Mouse (Mus musculus): Measurements from ENCODE around the gene Cdhr2.

Cdhr2 gene

GRCm38 (mm10) chr13:54701243-54701642 lies at the start of gene Cdhr2:
TSS of gene Cdhr2 (plus strand) at chr13:54701461.
- DNase-seq: no peak

DNA sequence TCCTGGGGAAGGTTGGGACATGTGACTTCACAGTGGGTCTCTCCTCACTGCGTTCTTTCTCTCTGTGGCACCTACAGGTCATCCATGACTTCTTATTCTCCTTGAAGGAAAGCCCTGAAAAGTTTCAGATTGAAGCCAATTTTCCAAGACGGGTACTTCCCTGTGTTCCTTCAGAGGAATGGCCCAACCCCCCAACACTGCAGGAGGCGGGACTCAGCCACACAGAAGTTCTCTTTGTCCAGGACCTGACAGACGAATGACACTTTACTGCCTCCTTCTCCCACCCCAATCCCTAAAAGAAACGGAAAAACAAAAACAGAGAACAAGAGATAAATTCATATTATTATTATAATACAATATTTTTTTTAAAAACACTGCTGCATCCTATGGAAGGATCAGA lies 40.4 kb upstream of the Cdhr2 start:
- no peak for DNase-seq

- DNase-seq: no peak
Observed at GRCm38 (mm10) chr13:54661358-54661757, 39.9 kb upstream of the Cdhr2 start.

DNA sequence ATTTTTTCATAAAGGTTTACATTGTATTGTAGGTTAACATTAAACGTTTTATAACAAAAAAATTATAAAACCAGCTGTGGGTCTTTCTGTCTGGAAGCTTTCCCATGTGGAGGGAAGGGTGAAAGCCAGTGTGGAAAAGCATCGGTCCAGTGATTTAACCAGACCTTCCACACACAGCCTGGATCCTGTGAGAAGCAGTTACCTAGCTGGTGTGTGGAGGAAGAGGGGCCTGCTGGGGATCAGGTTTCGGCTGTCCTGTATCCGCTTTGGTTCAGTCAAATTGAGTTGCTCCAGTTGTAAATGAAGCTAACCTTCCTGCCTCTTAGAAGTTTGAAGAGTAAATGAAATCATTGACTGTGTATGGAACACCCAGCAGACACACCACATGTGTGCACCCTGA lies 37.3 kb upstream of the Cdhr2 start:
- no peak for DNase-seq

DNA sequence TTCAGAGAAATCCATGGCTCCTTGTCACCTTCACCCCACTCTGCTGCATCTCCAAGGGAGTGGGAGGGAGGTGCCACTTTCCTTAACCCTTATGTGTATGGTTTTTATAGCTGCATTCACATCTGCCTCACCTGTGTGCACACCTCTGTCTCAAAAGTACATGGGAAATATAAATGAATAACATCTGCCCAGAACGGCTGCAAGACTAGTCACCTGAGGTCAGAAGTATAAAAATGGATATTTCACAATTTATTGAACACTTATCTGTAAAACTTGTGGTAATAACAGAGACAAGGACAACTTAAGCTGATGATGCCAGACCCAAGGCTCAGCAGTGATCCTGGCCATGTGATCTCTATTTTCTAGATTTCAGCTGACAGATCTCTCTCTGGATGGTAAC lies 36.8 kb upstream of the Cdhr2 start:
- no peak for DNase-seq

DNA sequence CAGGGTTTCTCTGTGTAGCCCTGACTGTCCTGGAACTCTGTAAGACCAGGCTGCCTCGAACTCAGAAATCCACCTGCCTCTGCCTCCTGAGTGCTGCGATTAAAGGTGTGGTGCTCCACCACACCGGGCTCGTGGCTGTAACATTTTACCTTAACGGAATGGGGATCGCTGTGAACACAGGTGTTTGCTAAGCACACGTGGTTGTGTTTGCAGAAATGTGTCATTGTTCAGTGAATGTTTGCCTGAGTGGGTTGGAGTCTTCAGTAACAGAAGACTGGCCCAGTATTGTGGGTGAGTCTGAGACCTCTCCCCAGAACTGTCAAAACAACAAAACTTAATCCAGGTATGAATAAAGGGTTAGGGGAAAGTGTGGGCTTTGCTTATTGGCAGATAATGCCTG lies 36.2 kb upstream of the Cdhr2 start:
- no peak for DNase-seq

GRCm38 (mm10) chr13:54670491-54670890 lies 30.8 kb upstream of the Cdhr2 start:
- DNase-seq: no peak

GRCm38 (mm10) chr13:54675895-54676590 lies 25.2 kb upstream of the Cdhr2 start:
- no peak for DNase-seq

DNA sequence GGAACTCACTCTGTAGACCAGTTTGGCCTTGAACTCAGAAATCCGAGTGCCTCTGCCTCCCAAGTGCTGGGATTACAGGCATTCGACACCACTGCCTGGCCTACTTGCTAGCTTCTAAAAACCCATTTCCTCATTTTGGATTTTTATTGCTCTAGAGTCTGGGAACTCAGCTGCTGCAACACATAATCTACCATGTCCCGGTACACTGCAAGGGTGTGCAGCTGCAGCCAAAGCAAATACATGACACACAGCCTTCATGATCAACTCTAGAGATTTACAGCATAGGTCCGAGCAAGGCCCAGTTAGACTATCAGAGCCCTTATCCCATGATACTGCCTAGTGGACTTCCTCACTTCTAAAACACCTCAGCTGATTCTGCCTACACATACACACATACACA lies 23.0 kb upstream of the Cdhr2 start:
- DNase-seq: no peak

- DNase-seq: no peak
Observed at GRCm38 (mm10) chr13:54680184-54680853, 20.9 kb upstream of the Cdhr2 start.

GRCm38 (mm10) chr13:54681291-54681690 lies 20.0 kb upstream of the Cdhr2 start:
- DNase-seq: no peak

DNA sequence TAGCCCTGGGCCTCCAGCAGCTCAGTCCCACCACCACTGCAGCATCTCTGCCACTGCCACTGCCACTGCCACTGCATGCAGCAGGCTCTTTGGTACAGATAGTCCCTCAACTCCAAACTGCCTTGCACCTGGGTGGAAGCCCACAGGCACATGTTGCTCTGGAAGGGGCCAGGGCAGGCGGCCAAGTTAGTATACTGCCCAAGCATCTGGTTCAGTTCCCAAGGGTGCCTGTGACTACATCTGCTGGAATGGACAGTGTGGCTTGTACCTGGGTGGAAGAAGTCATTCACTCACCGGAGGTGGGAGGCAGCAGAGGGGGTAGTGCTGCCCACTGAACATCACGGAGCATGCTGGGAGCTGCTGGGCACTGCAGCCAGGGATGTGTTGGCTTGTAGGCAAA lies 18.0 kb upstream of the Cdhr2 start:
- peak; percentile 38 for DNase-seq

DNA sequence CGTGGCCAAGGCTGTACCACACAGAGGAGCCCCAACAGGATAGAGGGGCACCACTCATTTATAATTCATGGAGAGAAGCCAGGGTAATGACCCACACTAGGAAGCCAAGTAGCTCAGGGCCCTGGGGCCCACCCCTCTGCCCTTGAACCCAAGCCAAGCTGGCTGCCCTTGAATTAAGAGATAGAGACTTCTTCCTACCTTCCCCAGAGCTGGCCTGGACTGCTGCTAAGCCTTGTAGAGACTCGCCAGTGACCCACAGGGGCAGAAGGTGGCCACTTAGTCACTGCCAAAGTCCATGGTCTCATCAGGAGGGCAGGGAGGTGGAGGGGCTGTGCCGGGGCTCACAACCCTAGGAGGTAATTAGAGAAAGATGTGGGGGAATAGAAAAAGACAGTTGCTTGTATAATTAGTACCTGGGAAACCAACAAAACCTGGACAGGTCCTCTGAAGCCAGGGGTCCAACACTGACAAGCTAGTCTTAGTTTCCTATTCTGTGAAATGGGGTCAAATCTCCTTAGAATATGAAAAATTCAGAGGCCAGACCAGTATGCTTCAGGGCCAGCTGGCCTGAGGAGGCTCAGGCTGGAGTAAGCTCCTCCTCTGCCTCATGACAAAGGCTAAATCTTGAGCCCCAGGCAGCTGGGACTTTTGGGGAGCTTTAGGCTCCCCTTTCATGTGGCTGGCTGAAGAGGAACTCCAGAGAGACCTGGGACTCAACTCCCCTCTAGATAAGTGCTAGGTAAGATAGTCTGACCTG lies 16.9 kb upstream of the Cdhr2 start:
- peak; percentile 55 for DNase-seq

GRCm38 (mm10) chr13:54685174-54685573 lies 16.1 kb upstream of the Cdhr2 start:
- peak; percentile 64 for DNase-seq

DNA sequence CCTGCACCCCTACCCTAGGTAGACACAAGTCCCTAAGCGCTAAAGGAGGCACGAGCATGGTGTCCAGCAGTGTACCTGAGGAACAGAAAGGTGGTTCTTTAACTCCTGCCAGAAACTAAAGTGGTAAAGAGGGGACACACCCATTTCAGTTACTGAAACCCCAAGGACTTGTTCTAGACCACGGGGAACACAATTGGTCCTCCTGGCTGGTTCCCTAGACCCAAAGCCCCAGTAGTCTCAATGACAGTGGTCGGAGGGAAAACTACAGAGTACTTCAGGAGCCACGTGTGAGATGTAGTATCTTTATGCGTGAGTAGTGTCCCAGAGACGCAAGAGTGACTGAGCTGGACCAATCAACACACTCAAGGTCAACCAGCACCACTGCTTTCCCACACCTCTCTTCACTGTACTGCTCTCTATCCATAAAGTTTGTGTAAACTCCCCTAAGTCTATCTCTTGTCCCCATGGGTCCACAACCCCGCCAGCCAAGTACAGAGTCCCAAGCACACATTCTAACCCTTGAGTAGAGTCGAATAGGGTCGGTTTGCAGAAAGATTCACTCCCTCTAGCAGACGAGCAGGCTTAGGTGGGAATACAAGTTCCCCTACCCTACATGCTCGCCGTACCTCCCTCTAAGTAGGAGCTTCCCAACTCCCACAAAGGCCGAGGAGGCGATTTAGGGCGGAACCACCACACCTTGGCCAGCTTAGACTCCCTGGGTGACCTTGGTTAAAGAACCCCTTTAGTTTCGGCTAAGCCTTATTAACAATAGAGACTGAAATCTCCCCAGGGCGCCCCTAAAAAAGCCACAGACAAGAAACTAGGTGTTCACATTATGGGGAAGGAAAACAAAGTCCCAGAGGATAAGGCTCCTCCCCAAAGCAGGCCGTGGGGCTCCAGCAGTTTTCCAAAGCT lies 14.9 kb upstream of the Cdhr2 start:
- DNase-seq: peak; percentile 62

DNA sequence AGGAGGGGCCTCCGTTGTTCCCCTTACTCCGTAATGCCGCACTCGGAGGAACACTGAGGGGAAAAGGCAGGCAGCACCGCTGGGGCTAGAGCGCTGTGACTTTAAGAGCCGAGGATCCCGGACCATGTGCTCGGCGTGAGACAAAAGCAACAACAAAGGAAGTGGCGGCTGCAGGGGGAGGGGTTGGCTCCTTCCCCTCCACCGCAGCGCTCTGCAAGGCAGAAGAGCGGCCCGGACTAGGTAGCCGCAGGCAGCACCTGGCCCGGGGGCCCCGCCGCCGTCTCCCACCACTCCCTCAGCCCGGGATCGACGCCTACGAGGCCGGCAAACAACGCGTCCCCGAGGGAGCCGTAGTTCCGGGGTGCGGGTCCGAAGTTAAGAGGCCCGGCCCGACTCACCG lies 14.2 kb upstream of the Cdhr2 start:
- no peak for DNase-seq

DNA sequence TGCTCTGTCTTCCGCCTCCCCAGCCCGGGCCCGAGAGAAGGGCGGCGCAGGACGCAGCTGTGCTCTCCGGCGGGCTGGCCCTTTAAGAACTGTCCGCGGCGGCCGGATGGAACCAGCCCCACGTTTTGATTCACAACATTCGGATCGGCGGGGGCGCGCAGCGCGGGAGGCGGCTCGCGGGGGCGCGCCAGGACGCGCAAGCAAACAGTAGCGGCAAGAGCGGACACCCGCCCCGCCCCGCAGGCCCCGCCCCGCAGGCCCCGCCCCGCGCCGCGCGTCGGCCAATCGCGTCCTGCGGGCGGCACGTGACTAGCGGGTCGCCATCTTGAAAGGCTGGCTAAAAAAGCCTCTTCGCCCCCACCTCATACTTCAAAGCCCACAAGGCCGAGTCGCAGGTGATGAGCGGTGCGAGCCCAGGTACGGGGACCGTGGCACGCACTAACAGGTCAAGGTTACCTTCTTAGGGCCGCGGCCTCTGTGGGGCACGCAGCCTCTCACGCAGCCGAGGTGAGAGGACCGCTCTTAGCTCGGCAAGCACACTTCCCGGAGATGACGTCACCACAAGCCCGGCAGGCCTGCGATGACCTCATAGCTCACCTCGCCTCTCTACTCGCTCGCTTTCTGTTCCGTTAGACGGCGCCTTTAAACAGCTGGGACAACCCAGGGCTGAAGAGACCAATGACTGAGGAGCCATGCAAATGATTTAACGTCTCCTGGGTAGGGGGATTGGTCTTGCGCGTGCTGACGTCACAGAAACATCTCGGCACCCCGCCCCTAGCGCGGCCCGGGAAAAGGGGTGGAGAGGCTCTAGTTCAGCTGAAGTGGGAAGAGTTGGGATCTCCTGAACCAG lies 13.5 kb upstream of the Cdhr2 start:
- DNase-seq: peak; percentile 98

DNA sequence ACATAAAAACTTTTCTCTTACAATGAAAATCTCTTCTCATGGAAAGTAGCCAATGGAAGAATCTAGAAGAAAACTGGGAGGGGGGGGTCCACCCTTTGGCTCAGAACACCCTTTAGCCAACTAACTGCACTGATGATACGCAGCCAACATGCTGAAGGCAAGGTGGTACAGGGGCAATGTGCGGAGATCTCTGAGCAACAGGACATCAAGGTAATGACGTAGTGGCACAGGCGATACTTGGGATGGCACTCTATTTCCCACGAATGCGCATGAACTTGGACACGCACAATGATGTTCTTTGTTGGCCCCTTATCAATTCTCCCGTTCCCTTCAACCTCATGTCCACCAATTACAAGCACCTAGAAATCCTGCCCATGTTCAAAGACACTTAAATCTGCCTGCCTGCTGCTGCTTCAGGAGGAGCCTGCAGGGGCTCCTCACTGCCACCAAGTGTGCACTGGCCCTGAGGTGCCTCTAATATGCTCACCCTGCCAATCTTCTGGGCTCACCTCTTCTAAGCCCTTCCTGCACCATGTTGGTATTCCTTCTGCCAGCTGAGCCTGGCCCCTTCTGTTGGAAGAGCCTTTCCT lies 11.0 kb upstream of the Cdhr2 start:
- peak; percentile 58 for DNase-seq

DNA sequence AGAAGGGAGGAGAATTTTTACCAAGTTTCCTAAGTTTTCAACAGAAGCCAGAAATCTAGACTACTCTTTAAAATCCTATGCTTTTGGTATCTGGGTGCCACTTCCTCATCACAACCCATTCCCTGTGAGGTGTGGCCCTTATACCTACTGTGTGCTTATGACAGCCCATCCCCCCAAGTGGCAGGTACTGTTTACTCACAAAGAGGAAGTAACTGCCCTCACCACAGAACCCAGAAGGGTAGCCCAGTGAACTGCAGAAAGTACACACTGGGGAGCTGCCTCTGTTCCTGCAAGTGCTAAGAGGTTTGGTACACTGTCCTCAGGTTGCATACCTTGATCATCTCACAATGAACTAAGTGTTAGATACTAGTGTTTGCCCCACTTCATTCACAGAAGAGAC lies 9.5 kb upstream of the Cdhr2 start:
- peak; percentile 42 for DNase-seq

DNA sequence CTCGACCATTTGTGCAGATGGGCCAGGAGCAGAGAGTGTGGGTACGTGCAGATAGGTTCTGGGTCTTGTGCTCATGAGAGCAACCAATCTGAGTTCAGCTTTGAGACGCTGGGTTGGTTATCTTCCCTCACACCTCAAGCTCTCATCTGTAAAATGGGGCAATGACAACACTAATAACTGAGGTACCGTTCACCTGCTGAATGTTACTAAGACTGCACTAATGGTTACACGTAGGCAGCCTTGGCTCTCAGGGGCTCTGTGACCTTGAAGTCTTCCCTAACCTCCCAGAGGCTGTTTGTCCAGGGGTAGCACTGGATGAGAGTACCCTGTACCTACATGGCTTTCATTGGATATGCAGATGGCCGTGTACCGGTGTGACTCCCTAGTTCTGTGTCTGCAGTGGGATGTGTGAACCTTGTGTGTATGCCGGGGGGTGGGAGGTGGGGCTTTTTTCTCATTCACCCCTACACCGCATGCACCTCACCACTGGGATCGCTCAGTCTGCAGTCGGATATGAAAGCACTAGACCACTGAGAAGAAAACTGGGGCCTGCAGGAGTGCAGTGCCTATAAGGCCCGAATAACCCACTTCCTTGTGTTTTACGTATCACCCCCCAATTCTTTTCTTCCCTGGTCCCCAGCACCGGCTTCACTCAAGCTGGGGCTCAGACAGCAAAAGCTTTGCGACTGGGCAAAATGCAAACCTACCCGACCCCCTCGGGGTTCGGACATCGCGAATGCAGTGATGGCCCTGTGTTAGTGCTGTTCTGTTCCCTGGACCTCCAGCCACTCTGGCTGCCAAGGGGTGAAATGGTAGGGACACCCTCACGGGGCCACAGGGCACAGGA lies 8.3 kb upstream of the Cdhr2 start:
- no peak for DNase-seq

All from cerebellum, adult 9-11 months (tissue).